Mouse (Mus musculus) adipocyte (in vitro differentiated cells): Measurements from ENCODE around the gene Apbb1.

Experiments
- DNase-seq: peaks from one replicate; pipeline ENCODE4 v3.0.0-alpha.2; 2016; ENCODE audit warnings: low spot score

Apbb1 gene

DNA sequence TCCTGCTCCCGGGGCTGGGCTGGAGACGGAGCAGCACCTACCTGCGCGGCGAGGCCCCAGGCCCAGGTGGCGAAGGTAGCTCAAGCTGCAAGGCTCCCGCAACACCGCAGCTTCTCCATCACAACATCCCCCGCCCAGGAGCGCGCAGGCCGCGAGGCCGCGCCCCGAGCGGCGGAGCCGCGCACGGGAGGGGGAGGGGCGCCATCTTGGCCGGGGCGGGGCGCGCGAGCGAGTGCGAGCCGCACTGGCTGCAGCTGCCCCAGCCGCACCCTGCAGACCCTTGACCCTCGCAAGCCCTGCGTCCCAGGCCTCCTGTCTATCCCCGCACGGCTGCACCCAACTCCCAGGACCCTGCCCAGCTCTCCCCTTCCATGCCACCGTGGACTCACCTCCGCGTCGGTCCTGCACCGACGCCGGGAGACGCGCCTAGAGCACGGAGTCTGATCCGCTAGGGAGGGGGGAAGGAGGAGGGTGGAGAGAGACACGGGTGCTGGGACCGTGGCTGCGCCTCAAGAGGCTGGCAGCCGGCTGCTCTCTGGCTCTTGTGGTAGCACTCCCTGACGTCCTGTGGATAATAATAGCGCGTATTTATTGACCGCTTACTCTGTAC lies at the start of gene Apbb1:
TSS of gene Apbb1 (minus strand) at position 560 of the 610 bp plus-strand sequence.
- DNase-seq = peak; percentile 43

DNA sequence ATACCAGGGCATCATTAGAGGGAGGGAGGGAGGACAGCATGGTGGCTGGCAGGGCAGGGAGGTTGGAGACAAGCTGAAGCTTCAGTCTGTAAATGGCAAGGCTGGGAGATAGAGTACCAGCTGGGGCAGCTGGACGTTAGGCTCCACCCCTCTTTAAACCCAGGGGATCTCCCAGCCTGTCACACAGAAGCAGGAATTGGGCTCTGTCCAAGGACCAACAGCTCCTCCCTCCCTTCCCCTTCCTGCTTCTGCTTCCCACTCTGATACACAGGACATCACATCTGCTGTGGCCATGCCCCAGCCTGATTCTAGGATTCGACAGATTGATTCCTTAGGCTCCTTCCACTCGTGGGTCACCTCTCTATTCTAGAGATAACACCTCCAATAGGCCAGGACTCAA lies 47.2 kb upstream of the Apbb1 start:
- peak; percentile 75 for DNase-seq

DNA sequence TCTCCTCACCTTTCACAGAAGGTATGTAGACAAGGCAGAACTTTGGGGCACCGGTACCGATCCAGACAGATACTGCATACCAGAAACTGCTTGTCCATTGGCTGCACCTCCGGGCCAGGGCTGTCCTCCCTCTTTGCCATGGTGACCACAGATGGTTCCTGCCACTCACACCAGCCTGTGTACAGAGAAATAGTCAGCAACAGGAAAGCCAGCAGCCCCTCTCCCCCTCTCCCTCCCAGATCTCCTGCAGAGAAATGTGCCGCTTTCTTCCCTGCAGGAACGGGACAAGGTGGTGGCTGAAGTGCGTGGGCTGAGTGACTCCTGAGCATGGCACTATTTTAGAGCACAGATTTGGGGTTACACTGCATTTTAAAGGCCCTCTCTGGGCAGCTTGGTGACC lies 43.9 kb upstream of the Apbb1 start:
- no peak for DNase-seq

DNA sequence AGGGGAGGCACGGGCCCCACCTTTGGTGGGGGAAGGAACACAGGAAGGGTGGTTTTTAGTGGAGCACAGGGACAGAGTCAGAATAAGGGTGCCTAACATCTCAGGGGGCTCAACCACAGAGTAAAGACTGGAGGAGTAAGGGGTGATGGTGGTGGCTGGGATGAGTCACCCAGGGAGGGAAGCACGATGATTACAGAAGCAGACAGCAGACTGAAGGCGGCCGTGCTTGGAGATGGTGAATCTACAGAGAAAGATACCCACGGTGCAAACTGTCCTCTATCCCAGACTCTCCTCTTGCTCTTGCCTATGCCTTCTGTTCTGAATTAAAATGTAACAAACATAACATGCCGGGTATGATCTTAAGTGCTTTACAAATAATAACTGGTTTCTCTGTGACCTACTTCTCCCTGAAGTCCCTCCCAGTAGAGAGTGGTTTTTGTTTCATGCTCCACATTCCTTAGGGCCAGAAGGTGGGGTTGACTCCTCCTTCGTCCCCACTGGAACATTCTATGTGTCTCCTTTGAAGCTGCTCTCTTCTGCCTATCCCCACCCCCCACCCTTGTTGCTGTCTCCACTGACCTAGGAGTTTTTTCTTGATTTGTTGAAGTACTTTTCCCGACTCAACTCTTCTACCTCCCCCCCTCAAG lies 40.3 kb upstream of the Apbb1 start:
- DNase-seq = no peak

DNA sequence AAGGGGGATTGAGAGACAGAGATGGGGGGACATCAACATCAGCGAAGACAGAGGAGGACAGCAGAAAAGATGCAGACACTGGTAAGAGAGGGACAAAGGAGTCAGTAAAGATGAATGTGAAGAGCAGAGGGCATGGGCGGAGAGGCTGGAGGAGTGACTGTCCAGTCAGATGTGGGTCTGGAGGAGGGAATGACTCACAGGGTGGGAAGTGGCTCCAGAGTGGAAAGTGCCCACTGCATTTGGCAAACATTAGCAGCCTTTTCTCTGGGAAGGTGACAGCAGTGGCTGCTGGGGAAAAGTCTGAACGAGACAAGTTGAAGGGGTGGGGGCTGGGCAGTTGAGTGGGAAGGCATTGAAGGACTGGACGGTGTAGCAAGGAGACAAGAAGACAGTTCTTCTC lies 39.6 kb upstream of the Apbb1 start:
- no peak for DNase-seq

DNA sequence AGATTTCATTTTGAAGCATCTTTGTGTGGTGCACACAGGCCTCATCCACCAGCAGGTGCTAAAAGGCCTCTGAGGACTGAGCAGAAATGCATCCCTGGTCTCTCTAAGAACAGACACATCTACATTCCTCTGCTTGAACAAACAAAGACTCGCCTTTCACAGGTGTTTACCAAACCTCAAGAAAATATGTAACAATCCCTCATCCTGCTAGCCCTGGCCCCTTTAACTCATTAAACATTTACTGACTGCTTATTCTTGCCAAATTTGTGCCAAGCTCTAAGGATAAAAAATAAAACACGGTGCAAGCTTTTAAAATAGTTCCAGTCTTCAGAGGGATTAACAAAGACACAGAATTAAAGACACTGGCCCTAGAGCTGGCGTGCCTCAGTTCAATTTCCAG lies 38.2 kb upstream of the Apbb1 start:
- no peak for DNase-seq

DNA sequence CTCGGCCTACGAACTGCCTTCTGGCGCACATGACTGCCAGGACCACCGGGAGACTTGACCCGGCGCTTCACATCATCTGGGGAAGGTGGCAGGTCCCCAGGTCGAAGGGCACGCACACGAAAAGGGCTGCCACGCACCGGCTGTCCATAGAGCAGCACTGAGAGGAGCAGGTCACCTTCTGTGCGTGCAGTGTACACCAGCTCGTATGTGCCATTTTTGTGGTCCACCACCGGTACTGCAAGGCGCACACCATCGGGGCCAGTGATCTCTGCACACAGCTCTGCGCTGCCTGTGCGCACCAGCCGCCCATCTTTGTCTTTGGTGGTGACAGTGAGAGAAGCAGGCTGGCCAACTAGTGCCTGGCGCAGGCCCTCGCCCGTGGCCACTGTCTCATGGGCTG lies 36.4 kb upstream of the Apbb1 start:
- no peak for DNase-seq

DNA sequence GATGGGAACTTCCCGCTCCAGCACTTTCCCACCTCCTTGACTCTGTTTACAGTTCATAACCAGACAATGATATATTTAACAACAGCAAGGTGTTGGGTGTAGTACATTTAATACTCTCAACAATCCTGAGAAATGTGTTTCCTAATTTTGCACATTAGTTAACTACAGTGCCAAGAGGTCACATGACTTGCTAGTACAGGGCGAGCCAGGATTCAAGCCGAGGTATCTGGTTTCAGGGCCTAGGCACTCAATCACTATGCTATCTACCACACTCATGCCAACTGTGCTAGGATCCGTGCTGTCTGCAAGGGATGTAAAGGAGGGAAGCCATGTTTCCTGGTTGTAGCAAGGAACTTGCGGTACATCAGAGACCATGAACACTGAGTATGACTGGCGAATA lies 35.1 kb upstream of the Apbb1 start:
- DNase-seq = peak; percentile 69

DNA sequence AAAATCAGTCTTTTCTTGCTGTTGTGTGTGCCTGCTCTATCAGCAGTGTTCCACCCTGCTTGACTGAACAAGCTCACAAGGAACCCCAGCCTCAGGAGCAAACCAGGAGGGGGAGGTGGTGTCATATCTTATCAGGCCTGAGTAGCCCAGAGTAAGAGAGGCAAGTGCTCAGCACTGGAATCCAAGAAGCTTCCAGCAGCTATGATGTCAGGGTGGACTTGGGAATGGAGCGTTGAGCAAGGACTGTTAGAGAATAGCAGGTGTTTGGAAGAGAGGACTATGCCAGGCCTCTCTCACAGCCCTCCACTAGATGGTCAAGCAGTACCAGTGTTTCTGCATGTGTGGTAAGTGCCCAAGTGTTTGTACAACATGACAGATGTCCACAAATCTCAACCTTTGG lies 34.3 kb upstream of the Apbb1 start:
- DNase-seq = no peak

DNA sequence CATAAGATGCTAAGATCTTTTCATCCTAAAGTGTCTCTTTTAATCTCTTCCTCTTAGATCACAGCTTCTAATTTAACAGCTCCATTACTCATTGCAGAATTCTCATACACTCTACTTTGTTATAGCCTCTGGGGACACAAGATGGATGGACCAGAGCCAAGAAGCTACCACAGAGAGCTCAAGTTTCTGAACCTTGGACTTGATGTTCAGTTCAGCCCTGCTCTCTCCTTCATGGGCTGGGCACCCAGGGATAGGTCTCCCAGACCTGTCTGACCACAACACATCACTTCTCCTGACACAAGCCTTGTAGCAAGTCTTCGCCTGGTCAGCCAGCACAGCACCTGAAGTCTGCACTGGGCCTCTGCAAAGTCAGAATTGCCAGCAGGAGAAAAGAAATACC lies 32.9 kb upstream of the Apbb1 start:
- DNase-seq = no peak

DNA sequence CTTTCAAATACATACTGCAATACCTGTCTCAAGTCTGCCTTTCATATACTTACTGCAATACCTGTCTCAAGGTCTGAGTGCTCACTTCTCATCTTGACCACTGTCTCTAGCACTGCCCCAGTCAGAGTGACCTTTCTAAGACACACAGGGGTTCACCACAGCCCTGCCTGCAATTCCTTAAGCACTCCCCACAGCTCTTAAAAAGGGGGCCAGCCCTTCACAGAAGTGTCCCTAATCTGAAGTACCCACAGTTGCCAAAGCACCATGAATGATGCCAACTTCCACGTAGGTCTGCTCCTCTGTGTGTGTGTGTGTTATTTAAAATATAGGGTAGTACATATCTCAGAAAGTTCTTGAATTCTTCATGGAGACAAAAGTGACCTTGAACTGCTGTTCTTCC lies 30.3 kb upstream of the Apbb1 start:
- no peak for DNase-seq

DNA sequence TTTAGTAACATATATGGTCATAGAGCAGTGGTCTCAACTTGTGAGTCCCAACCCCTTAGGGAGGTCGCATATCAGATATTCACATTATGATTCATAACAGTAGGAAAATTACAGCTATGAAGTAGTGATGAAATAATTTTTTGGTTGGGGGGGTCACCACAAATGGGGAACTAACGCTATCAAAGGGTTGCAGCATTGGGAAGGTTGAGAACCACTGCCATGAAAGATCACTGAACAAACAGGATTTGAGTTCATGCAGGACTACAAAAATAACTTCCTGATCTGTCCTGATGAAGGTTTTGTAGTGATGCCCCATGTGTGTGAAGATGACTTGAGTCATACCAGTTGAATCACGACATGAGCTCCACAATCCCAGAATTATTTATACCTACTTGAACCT lies 27.0 kb upstream of the Apbb1 start:
- no peak for DNase-seq

DNA sequence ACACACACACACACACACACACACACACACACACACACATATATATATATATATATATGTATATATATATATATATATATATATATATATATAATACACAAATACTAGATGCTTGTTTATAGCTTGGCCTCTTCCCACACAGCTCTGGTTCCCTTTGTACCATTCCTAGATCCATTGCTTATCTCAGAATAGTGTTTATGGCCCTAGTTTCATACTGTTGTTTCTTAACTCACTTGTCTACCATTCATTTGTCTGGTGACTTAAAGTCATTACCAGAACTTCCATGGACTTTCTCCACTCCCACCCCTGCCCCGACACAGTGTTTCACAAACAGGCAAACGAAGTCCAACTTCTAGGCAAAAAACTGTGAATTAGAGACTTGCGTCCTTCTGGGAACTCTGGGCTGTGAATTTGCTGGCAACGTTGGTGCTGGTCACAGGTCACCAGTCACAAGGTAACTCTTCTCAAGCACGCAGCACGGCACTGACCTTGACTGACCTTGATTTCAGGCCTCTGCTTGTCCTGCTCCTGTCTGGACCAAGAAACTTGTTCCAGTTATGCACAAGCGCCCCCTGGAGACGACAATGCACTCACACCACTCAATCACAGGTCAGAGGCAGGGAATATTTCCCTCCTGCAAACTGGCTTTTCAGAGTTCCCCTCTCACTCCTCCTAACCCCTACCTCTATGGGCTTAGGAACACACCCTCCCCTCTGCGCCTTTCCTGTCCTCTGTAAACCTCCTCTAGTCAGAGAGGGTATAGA lies 21.6 kb upstream of the Apbb1 start:
- DNase-seq = peak; percentile 73

DNA sequence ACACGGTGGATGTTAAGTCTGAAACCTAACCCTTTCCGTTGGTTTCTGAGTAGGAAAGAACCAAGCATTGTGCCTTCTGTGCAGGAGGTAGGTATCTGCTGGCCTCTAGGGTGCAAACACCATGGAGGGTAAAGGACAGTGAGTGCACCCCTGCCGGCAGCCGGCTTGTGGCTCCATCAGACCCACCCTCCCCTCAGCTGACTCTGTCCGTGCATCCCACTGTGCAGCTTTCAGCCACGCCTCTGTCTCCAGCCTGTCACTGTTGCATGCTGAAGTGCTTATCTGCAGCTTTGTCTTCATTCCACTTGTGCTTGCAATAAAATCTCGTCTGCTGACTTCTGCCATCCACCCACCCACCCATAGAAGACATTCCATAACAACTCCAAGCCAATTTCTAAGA lies 8.6 kb upstream of the Apbb1 start:
- no peak for DNase-seq

DNA sequence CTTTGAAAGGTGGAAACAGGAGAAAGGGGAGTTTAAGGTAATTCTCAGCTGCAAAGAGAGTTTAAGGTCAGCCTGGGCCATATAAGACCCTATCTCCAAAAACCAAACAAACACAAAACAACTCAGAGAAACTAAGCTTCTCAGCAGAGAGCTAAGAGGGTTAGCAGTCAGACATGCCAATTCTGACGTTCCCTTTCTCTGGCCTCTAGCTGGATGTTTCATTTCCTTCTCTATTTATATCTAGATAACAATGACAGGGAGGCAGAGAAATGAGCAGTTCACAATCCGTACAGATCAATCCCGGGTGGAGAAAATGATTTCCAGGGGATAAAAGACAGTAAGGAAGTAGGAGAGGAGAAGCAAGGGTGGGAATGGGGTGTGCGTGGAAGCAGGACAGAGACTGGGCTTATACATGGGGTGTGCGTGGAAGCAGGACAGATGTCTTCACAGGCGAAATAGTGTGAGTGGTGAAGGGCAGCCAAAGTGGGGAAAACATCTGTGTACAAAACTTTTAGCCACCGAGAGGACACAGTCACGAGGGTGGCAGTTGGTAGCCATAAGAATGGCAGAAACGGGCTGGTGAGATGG lies 7.0 kb upstream of the Apbb1 start:
- no peak for DNase-seq

DNA sequence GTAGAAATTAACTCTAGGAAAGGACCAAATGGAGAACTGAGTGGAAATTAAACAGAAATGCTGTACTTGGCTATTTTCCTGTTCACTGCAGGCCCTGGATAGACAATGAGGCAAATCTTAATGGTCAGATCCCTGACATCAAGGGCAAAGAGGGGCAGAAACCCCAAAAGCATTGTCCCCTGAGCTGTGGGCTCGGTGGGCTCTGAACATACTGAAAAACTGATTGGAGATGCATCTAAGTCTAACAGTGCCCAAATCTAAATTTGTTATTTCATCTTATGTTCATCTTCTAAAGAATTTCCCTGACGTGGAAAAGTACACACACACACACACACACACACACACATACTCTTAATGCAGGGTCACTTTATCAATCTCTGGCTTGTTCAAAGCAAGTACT lies 506 bp upstream of the Apbb1 start:
- no peak for DNase-seq

DNA sequence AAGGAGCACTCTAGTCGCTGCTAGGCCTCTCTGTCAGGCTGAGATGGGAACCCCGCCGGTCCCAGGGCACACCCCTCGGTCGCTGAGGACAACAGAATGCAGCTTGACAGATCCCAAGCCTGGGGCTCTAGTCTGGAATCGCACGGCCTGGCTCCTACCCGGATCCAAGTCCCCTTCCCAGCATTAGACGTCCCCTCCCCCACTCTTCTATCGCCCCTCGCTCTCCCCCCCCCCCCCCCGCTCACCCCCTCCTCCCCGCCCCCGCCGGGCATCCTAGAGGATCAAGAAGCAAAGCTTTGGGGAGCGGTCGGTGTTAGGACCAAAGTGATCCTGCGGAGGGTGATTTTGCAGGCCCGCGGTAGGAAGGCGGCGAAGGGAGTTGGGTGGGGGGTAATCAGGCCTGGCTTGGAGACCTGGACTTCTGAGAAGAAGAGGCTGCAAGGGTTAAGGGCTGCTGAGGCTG lies 795 bp downstream of the Apbb1 start:
- no peak for DNase-seq

DNA sequence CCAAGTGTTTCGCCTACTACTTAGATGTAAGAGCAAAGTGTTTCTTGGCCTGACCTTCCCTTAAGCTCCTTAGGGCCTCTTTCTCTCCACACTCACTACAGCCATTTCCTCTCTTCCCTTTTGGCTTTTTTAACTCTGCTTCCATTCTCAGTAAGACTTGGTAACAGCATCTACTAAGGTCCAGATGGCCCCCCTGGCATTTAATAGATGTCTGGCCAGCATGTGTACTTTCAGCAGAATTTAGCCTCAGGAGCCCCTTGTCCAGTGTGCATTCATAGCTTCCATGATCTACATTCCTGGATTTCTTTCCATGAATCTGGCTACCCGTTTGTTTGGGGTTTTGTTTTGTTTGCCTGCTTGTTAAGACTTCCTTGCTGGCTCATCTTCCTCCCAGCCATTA lies 3.0 kb downstream of the Apbb1 start:
- no peak for DNase-seq

DNA sequence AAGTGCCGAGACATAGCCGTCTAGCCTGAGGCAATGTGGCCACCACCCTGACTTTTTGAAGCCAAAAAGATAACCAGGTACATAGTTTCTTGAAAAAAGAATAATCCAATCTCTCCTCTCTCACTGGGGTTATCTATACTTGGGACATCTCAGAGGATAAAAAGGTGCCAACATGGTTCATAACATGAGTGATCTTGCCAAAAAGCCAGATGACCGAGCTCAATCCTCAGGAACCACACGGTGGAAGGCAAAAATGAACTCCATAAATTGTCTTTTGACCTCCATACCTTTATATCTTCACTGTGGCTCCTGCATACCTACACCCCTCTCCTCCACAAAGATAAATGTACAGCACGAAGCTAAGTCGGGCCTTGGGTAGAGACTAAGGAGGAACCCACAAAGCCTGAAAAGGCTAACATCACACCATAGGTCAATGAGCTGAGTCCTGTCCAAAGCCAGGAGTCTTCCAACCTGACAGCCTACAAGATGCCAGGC lies 4.0 kb downstream of the Apbb1 start:
- DNase-seq = no peak

DNA sequence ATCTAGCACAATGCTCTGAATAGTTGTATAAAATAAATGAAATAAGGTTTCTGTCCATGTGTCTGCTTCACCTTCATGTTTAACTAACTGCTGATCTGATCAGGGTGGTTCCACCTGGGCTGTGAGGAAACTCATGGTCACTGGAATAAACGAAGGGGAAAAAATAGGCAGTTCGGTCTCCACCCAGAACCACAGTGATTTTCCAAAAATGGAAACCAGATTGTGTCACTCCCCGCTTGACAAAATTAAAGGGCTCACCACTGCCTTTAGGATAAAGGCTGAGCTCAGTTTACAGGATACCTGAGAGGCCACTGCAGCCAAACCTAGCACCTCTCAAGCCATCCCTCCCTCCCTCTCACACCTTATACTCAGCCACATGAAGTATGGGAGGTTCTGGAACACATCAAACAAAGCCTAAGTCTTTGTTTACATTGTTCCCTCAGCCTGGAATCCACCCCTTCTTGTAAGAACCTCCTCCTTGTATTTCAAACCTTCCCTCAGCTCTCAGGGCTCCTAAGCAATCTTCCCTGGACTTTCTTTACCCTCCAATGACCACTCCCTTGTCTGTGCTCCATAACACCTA lies 5.2 kb downstream of the Apbb1 start:
- no peak for DNase-seq

DNA sequence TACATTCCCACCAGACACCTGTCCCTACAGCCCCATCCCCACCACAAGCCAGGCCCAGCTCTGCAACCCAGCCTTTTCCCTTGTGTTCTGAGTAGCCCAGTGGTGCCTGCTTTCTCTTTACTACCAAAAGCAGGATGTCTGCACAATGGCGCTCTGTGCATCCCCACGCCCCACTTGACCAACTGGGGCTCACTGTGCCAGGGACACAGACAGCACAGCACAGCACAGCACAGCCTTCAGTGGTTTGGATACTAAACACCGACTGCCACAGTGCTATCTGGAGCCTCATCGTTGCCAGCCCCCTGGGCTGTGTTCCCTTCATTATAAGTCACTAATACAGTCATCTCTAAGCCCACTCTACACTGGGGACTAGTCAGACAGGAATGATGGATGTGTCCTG lies 6.9 kb downstream of the Apbb1 start:
- DNase-seq = no peak

DNA sequence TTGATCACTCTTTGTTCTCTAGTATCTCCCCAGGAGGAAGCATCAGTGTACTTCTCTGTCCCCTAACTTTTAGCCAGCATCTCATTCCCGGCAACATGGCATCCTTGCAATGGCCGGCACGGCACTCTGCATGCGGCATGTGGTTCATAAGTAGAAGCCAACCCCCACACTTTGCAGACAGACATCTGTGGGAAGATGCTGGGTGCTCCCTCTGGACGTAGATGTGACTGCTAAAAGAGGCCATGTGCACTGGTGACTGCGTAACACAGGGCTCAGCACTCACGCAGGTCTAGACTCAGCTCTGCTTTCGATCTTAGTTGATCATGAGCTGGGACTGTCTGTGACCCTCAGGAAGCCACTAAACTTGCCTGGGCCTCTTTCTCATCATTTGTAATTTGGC lies 8.5 kb downstream of the Apbb1 start:
- DNase-seq = no peak

DNA sequence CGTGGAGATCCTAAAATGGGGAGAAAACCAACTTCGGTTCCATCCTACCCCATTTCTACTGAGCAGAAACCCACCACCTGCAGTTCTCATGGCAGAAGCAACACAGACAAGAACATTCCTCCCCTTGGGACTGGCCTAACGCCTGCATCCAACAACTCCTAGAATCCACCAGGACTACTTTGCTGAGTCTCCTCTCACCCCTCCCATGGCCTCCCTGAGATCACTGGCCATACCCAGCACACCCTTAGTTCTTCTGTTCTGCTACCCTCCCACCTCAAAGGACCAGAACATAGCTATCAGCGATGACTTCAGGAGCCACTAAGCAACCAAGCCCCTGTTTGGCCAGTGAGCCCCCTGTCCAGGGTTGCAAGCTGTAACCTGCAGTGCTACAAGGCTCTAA lies 10.7 kb downstream of the Apbb1 start:
- DNase-seq = no peak
